Mouse (Mus musculus) heart, embryonic 13.5 days (tissue): Measurements from ENCODE around the gene Kcnj6. TPM values are rescaled to one million over a fixed set of nuclear protein-coding genes. Genes with fewer than 3 reads are reported as not detected.

Experiments used
- ATAC-seq: fragments of 200-750 bp; cut with Nextera tagmentation; 2 replicates; pipeline ENCODE4 v1.8.0; 2017; ENCODE audit warnings: moderate TSS enrichment; ENCODE audit not compliant: insufficient number of reproducible peaks, low FRiP score, low TSS enrichment; ENCODE audit errors: extremely low read depth
- H3K27ac ChIP-seq: fragments of 300-500 bp; sonication (generic); replicated peaks from 2 replicates; pipeline ENCODE4 v1.5.1; 2015; ENCODE audit warnings: moderate library complexity, mild to moderate bottlenecking, inconsistent platforms
- H3K27me3 ChIP-seq: fragments of 300-500 bp; sonication (generic); replicated peaks from 2 replicates; pipeline ENCODE4 v1.6.1; 2015; ENCODE audit warnings: mild to moderate bottlenecking, inconsistent platforms
- H3K36me3 ChIP-seq: fragments of 300-500 bp; sonication (generic); 2 replicates; pipeline ENCODE4 v1.6.1; 2015; ENCODE audit warnings: mild to moderate bottlenecking, inconsistent platforms
- H3K4me1 ChIP-seq: fragments of 300-500 bp; sonication (generic); 2 replicates; pipeline ENCODE4 v1.6.1; 2015; ENCODE audit warnings: inconsistent platforms
- H3K4me2 ChIP-seq: fragments of 300-500 bp; sonication (generic); 2 replicates; pipeline ENCODE4 v1.6.1; 2015; ENCODE audit warnings: inconsistent platforms, mild to moderate bottlenecking, moderate library complexity
- H3K4me3 ChIP-seq: fragments of 300-500 bp; sonication (generic); 2 replicates; pipeline ENCODE4 v1.5.1; 2015; ENCODE audit warnings: moderate library complexity, mild to moderate bottlenecking, inconsistent platforms
- H3K9ac ChIP-seq: fragments of 300-500 bp; sonication (generic); 2 replicates; pipeline ENCODE4 v1.6.1; 2015; ENCODE audit warnings: inconsistent platforms, mild to moderate bottlenecking, moderate library complexity
- H3K9me3 ChIP-seq: fragments of 300-500 bp; sonication (generic); 2 replicates; pipeline ENCODE4 v1.6.1; 2016; ENCODE audit warnings: inconsistent platforms
- WGBS: fragments of 180-500 bp; shearing (Covaris S2); methylation state at CpG from one replicate; pipeline ENCODE4 v1.1.7; 2015; ENCODE audit warnings: mixed read lengths; 5-methylcytosine and 5-hydroxymethylcytosine counted together
- polyA plus RNA-seq: library from polyadenylated mRNA; unstranded; fragments of >200 nt; fragmentation: Nextera tagmentation; extraction: Ambion mirVana; gene quantifications from 2 replicates; pipeline ENCODE4 v1.2.1, GENCODE M21; 2015

The Kcnj6 gene
- polyA plus RNA-seq, 1 experiment from 2014 or later: 0.05 TPM

DNA sequence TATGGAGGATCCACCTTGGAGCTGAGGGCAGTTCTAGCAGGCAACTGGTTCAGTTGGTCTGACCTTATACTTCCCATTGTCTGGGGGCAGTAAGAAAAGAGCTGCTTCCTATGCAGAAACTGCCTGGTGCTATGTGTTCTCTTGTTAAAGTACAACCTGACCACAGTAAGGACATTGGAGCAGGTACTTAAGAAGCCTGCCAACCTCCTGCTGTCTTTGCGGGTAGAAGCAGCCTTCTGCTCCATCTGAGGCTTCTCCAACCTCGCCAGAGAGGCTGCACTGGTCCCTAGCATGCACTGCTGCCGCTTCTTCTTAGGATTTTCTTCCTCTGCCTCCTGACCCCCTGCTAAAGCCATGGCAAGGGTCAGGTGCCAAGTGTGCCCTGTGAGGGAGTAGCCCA is 113.6 kb downstream of the Kcnj6 start:
- H3K4me2 ChIP-seq: no peak overlapping the region
- H3K27me3 ChIP-seq: no peaks in the 10 kb centered on the region
- H3K9ac ChIP-seq: no peak overlapping the region
- no peak overlapping the region for H3K4me3 ChIP-seq
- H3K4me1 ChIP-seq: no peaks in the 10 kb centered on the region
- 60% methylated on average over 3 of the region's 3 CpGs for WGBS
- no peaks in the 10 kb centered on the region for H3K36me3 ChIP-seq
- H3K9me3 ChIP-seq: no peaks in the 10 kb centered on the region
- no peak overlapping the region for H3K27ac ChIP-seq
- ATAC-seq: no peak

DNA sequence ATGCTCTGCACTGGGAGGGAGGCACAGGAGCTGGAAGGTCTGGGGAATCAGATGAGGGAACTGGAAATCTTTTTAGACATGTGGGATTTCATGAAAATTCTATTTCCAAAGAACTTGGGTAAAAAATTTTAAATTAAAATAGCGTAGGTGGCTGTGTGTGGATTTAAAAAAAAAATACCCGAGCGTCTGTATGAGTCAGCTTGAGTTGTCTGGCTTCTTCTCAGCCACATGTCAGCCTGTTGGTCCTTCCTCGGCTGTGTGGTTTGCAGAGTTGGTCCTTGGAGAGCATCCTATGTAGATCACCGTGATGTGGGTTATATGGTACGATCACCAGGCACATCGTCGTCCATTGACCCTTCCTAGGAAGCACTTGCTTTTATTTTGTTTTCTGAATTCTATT is 114.3 kb downstream of the Kcnj6 start:
- 78% methylated on average over 8 of the region's 8 CpGs for WGBS
- H3K36me3 ChIP-seq: no peaks in the 10 kb centered on the region
- no peaks in the 10 kb centered on the region for H3K27me3 ChIP-seq
- H3K4me1 ChIP-seq: no peaks in the 10 kb centered on the region
- no peaks in the 10 kb centered on the region for H3K9me3 ChIP-seq
- no peak for ATAC-seq
- H3K27ac ChIP-seq: no peak overlapping the region
- no peak overlapping the region for H3K4me2 ChIP-seq
- H3K9ac ChIP-seq: no peak overlapping the region
- H3K4me3 ChIP-seq: no peak overlapping the region

DNA sequence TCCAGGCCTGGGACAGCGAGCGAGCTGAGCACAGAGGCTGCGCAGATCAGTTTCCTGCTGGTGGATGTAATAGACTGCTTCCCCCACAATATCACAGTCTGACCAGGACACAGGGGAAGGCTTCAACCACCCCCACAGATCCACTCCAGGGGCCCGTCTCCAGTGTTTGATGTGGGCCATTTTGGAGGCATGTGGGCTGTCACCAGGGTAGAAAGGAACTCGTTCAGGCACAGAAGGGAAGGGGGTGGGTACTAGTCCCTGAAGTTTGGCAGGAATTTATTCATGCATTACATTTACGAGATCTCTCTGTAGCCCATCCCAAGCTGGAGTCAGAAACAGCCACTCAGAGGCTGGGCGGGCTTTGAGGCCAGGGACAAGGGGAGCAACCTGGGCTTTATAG is 115.4 kb downstream of the Kcnj6 start:
- no peaks in the 10 kb centered on the region for H3K27me3 ChIP-seq
- H3K27ac ChIP-seq: no peak overlapping the region
- ATAC-seq: no peak
- H3K4me3 ChIP-seq: no peak overlapping the region
- H3K4me2 ChIP-seq: no peak overlapping the region
- H3K9ac ChIP-seq: no peak overlapping the region
- H3K4me1 ChIP-seq: no peaks in the 10 kb centered on the region
- no peaks in the 10 kb centered on the region for H3K36me3 ChIP-seq
- no peaks in the 10 kb centered on the region for H3K9me3 ChIP-seq
- WGBS: 63% methylated on average over 7 of the region's 7 CpGs

DNA sequence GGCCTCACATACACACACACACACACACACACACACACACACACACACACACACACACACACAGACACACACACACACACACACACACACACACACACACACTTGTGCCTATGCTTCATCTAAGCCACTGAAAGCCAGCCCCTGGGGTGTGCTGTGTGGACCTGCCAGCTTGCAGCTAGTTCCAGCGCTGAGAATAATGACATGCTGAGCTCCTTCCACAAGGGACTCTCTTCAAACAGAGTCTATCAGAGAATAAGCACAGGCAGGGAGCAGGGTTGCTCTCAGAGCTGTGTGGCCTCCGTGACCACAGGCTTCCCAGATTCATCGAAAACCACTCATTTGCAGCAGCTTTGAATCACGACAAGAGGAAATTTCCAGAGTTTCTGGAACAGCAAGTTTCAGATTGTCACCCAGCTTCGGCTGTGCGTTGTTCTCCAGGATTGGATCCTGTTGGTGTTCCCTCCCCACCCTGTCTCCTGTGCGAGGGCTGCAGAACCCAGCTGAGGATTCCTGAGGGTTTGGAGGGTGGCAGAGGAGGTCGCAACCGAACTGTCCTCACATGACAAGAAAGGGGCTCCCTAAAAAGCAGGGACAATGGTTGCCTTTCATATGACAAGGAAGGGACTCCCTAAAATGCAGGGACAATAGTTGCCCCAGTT is 124.8 kb downstream of the Kcnj6 start:
- H3K27ac ChIP-seq: no peak overlapping the region
- H3K27me3 ChIP-seq: no peaks in the 10 kb centered on the region
- ATAC-seq: no peak
- H3K9ac ChIP-seq: no peak overlapping the region
- H3K4me1 ChIP-seq: no peaks in the 10 kb centered on the region
- 39% methylated on average over 9 of the region's 9 CpGs for WGBS
- no peaks in the 10 kb centered on the region for H3K36me3 ChIP-seq
- no peak overlapping the region for H3K4me2 ChIP-seq
- H3K4me3 ChIP-seq: no peak overlapping the region
- no peaks in the 10 kb centered on the region for H3K9me3 ChIP-seq

DNA sequence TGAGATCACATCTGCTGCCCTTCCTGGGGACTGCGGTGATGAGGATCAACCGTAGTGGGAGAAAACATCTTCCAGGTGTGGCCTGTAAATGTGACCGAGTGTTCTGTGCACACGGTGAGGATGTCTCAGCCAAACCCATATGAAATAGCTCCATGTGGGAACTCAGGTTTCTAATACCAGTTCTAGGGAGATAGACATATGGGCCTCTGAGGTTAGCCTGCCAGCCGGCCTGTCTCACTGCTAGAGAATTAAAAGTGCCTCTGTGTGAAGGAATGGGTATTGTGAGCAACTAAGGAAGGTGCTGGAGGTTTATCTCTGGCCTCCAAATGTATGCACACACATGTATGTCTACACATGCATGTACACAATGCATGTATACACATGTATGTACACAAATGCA is 129.1 kb downstream of the Kcnj6 start:
- H3K4me1 ChIP-seq: no peaks in the 10 kb centered on the region
- no peaks in the 10 kb centered on the region for H3K36me3 ChIP-seq
- no peak for ATAC-seq
- peaks cover 8% of the 10 kb centered on the region; the same call in 1 of the 2 replicates for H3K9me3 ChIP-seq
- no peak overlapping the region for H3K27ac ChIP-seq
- no peak overlapping the region for H3K4me3 ChIP-seq
- H3K27me3 ChIP-seq: no peaks in the 10 kb centered on the region
- H3K4me2 ChIP-seq: no peak overlapping the region
- H3K9ac ChIP-seq: no peak overlapping the region
- 77% methylated on average over 5 of the region's 5 CpGs for WGBS

DNA sequence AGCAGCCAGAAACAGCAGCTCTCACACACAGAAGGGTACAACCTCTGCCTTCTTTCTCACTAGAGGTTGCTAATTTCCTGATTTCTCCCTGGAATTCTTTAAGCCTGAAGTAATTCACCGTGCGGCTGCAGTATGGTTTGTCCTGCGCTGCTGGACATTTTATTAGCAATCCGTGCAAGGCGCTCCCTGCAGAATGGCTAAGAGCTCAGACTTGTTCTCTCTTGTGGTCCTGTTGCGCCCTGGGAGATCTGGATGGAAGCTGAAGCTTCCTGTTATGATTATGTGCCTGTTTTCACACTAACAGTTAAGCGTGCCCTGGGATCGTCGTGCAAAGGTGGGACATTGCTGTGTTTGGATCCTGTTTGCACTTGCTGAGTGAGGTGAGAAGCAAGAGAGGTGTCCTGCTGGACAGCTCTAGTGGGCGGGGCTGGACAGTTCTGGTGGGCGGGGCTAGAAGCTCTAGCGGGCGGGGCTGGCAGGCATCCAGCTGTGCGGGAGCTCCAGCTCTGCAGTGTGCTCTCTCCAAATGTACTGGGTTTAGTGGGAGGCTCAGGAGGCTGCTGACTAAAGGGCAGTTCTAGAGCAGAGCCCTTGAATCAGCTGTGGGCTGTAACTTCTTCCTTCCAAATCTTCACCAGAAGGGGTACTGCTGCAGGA is 131.1 kb downstream of the Kcnj6 start:
- Histone ChIP-seq H3K9me3 (peaks cover 8% of the 10 kb centered on the region; the same call in 1 of the 2 replicates), H3K9ac (no peak overlapping the region), H3K27ac (no peak overlapping the region), H3K4me1 (no peaks in the 10 kb centered on the region), H3K4me2 (no peak overlapping the region), H3K4me3 (no peak overlapping the region), H3K27me3 (no peaks in the 10 kb centered on the region), H3K36me3 (no peaks in the 10 kb centered on the region)
- no peak for ATAC-seq
- WGBS: 40% methylated on average over 14 of the region's 14 CpGs

DNA sequence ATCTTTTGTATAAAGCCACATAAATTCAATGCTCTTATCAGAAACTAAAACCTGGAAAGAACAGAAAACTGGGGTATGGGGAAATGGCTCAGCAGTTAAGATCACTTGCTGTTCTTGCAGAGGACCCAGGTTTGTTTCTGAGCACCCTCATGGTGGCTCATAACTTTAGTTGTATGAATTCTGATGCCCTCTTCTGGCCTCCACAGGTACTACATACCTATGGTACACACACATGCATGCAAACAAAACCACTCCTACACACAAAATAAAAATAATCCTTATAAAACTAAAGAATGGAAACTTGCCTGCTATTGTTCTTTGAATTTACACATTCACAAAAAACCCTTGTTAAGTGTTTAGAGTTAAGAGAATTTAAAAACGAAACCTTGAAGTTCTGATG is 131.7 kb downstream of the Kcnj6 start:
- Histone ChIP-seq H3K27me3 (no peaks in the 10 kb centered on the region), H3K36me3 (no peaks in the 10 kb centered on the region), H3K4me2 (no peak overlapping the region), H3K27ac (no peak overlapping the region), H3K9me3 (peaks cover 8% of the 10 kb centered on the region; the same call in 1 of the 2 replicates), H3K9ac (no peak overlapping the region), H3K4me3 (no peak overlapping the region), H3K4me1 (no peaks in the 10 kb centered on the region)
- 72% methylated on average over 1 of the region's 1 CpGs for WGBS
- ATAC-seq: no peak

DNA sequence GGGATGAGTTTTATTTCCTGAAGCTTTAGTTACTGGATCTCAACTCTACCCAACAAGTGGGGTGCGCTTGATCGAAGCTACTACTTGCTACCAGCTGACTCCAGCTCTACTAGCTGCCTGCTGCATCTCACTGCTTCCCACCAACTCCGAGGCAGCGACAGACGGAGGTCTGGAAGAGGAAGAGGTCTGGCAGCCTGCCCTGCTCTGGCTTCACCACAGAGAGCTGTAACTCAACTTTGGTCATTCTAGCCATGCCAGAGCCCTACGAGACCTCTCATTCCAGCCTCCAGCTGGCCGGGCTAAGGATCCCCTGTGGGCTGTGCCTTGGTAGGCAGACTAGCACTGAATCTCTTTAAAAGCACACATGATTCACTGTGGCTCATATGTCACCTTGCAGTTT is 132.4 kb downstream of the Kcnj6 start:
- Histone ChIP-seq H3K9ac (no peak overlapping the region), H3K4me1 (no peaks in the 10 kb centered on the region), H3K9me3 (peaks cover 8% of the 10 kb centered on the region; the same call in 1 of the 2 replicates), H3K4me2 (no peak overlapping the region), H3K27me3 (no peaks in the 10 kb centered on the region), H3K4me3 (no peak overlapping the region), H3K27ac (no peak overlapping the region), H3K36me3 (no peaks in the 10 kb centered on the region)
- no peak for ATAC-seq
- WGBS: 79% methylated on average over 7 of the region's 7 CpGs

DNA sequence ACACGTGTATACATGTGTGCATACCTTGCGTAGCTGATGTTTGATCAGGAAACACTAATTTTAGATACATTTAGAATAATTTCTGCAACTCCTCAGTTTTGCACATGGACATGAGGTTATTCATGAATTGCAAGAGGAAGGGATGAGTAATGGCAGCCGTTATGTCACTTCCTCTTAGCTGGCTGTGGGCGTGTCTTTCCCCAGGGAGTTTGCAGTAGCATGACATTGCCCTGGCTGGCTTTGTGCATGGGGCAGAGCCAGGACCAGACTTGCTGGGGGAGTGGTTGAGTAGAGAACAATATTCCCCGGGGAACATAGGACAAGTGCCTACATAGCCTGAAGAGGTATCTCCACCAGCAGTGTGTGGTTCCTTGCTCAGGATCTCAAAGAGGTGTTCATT is 134.0 kb downstream of the Kcnj6 start:
- Histone ChIP-seq H3K4me1 (no peaks in the 10 kb centered on the region), H3K36me3 (no peaks in the 10 kb centered on the region), H3K27me3 (no peaks in the 10 kb centered on the region), H3K4me3 (no peak overlapping the region), H3K27ac (no peak overlapping the region), H3K9ac (no peak overlapping the region), H3K9me3 (peaks cover 8% of the 10 kb centered on the region; the same call in 1 of the 2 replicates), H3K4me2 (no peak overlapping the region)
- WGBS: 75% methylated on average over 5 of the region's 5 CpGs
- ATAC-seq: no peak

DNA sequence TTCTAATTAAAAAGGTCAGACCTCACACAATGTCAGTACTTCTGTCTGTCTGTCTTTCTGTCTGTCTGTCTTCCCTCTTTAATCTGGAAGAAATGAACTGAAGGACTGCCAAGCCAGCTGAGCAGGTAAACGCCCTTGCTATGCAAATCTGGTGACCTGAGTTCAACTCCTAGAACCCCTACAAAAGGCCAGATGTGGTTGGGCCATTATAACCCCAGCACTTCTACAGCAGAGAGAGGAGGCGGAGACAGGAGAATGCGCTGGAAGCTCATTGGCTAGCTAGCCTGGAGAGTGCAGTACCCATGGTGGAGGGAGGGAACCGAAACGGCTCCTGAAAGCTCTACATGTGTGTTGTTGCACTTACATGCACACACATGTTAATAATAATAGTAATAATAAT is 141.5 kb downstream of the Kcnj6 start:
- WGBS: 91% methylated on average over 5 of the region's 5 CpGs
- no peak for ATAC-seq

DNA sequence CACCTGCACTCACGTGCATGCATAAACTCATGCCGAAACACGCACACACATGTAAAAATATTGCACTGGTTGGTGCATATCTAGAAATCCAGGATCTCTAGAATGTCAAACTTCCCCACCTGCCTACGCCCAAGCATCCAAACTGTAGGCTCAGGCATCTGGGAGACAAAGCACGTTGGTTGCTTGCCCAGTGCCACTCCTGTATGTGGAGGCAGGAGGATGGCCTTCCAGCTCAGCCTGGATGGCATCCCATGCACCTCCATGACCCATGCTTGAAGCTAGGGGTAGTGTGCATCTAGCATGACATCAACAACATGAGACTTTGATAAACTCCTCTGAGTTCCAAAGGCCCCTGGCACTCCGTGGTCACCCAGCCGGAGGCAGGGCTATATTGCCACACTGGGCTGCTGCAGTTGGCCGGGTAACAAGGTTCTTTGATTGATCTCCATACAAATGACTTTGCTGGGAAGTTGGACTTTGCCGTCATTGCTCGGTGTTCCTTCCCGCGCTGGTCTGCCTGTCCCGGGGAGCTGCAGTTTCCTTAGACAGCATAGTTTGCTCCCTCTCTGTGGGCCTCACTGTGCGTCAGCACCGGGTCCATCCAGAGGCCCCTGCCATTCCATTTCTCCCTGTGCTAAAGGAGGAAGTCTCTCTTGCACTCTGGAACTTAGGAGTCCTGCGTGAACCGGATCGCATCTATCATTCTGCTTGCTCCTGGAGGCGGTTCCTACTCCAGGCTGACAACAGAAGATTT is 144.9 kb downstream of the Kcnj6 start:
- no peak for ATAC-seq
- Histone ChIP-seq H3K27me3 (no peaks in the 10 kb centered on the region), H3K4me2 (no peak overlapping the region), H3K27ac (no peak overlapping the region), H3K36me3 (no peaks in the 10 kb centered on the region), H3K4me1 (peaks cover 8% of the 10 kb centered on the region), H3K9me3 (no peaks in the 10 kb centered on the region), H3K4me3 (no peak overlapping the region), H3K9ac (no peak overlapping the region)
- 65% methylated on average over 19 of the region's 19 CpGs for WGBS

More for the DNA sequence above, 141.5 kb downstream of the Kcnj6 start:
- Histone ChIP-seq H3K27ac (no peak overlapping the region), H3K4me2 (no peak overlapping the region), H3K4me3 (no peak overlapping the region), H3K27me3 (no peaks in the 10 kb centered on the region), H3K36me3 (no peaks in the 10 kb centered on the region), H3K9ac (no peak overlapping the region), H3K4me1 (peaks cover 8% of the 10 kb centered on the region), H3K9me3 (no peaks in the 10 kb centered on the region)
